ENCODE assay signal across 23 mouse cellular contexts in the genomic region with DNA sequence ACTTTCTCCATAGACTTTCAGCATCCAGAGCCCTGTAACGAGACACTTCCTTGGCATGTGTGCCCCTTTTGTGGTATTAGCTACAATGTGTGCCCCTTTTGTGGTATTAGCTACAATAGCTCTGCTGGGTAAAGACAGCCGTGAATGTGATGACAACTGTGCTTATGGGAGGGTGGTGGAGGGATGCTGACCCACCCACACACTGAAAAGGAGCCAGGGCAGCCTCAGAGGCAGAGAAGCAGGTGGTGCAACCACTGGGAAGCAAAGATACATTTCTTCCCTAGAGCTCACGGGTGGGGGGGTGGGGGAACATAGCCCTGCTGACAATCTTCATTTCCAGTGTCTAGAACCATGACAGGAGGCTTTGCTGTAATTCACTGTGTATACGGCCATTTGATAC.
DNase-seq lines count a peak whose midpoint lies in the region; ATAC-seq and TF ChIP-seq lines count a peak whose summit lies in the region.
"Had no signal": no experiment of that assay in that cellular context is flagged by ENCODE, and none has a peak within 500 bp of the region (broad histone marks: within the 10 kb centered on the region; RNA-seq: fewer than 3 reads in every experiment).

No protein-coding gene starts in this region.

- no peaks in the 10 kb centered on the region for H3K4me1 ChIP-seq in embryonic facial prominence, embryonic 14.5 days (ENCODE audit: control insufficient read depth, insufficient read depth, low read length)
- no peaks in the 10 kb centered on the region for H3K4me1 ChIP-seq in embryonic facial prominence, embryonic 10.5 days
- no peaks in the 10 kb centered on the region for H3K4me1 ChIP-seq in midbrain, embryonic 11.5 days (ENCODE audit: control insufficient read depth, insufficient read depth, low read length)
- H3K4me1 ChIP-seq in midbrain, postnatal 0 days (ENCODE audit: insufficient read depth, low read length): no peaks in the 10 kb centered on the region
- H3K4me1 ChIP-seq: embryonic facial prominence, embryonic 12.5 days; forebrain, embryonic 15.5 days had no signal

- ATAC-seq in embryonic facial prominence, embryonic 14.5 days (ENCODE audit: low read depth): peak; percentile 53; the same call in 1 of the 2 replicates
- no peak for ATAC-seq in midbrain, embryonic 11.5 days (ENCODE audit: low FRiP score)
- no peak for ATAC-seq in midbrain, postnatal 0 days (ENCODE audit: low FRiP score)
- ATAC-seq: CD4-positive, CD25-positive, alpha-beta regulatory T cell, adult 4 months; forebrain, embryonic 13.5 days; forebrain, embryonic 15.5 days; forebrain, postnatal 0 days had no signal

- H3K27ac ChIP-seq in embryonic facial prominence, embryonic 14.5 days (replicated peaks; ENCODE audit: low read depth, low read length): no peak overlapping the region
- no peak overlapping the region for H3K27ac ChIP-seq in embryonic facial prominence, embryonic 10.5 days (replicated peaks)
- H3K27ac ChIP-seq in midbrain, embryonic 11.5 days (ENCODE audit: low read depth, low read length): no peak overlapping the region
- H3K27ac ChIP-seq in midbrain, postnatal 0 days (ENCODE audit: low read depth, low read length): no peak overlapping the region
- H3K27ac ChIP-seq: embryonic facial prominence, embryonic 12.5 days; forebrain, embryonic 13.5 days; forebrain, embryonic 15.5 days had no signal

- H3K27me3 ChIP-seq in embryonic facial prominence, embryonic 14.5 days (replicated peaks; ENCODE audit: control insufficient read depth, insufficient read depth, low read length): no peaks in the 10 kb centered on the region
- H3K27me3 ChIP-seq in embryonic facial prominence, embryonic 10.5 days (replicated peaks; ENCODE audit: low read depth, poor library complexity, severe bottlenecking): peaks cover 3% of the 10 kb centered on the region; the same call in 1 of the 2 replicates
- no peaks in the 10 kb centered on the region for H3K27me3 ChIP-seq in midbrain, embryonic 11.5 days (ENCODE audit: control insufficient read depth, insufficient read depth, low read length)
- H3K27me3 ChIP-seq in midbrain, postnatal 0 days (ENCODE audit: insufficient read depth, low read length): no peaks in the 10 kb centered on the region
- peaks cover 6% of the 10 kb centered on the region for H3K27me3 ChIP-seq in myocyte (ENCODE audit: control insufficient read depth, insufficient read depth, insufficient read length)
- H3K27me3 ChIP-seq: embryonic facial prominence, embryonic 12.5 days; forebrain, embryonic 13.5 days; forebrain, embryonic 15.5 days had no signal

- H3K9me3 ChIP-seq in embryonic facial prominence, embryonic 14.5 days (ENCODE audit: control insufficient read depth, low read length): no peaks in the 10 kb centered on the region
- no peaks in the 10 kb centered on the region for H3K9me3 ChIP-seq in embryonic facial prominence, embryonic 10.5 days
- H3K9me3 ChIP-seq in midbrain, embryonic 11.5 days (ENCODE audit: control insufficient read depth, low read length): no peaks in the 10 kb centered on the region
- no peaks in the 10 kb centered on the region for H3K9me3 ChIP-seq in midbrain, postnatal 0 days (ENCODE audit: low read length)
- H3K9me3 ChIP-seq: embryonic facial prominence, embryonic 12.5 days; forebrain, embryonic 13.5 days; forebrain, embryonic 15.5 days had no signal

- H3K36me3 ChIP-seq in embryonic facial prominence, embryonic 14.5 days (ENCODE audit: control insufficient read depth, insufficient read depth, low read length): no peaks in the 10 kb centered on the region
- H3K36me3 ChIP-seq in embryonic facial prominence, embryonic 10.5 days (replicated peaks): no peaks in the 10 kb centered on the region
- no peaks in the 10 kb centered on the region for H3K36me3 ChIP-seq in midbrain, embryonic 11.5 days (ENCODE audit: control insufficient read depth, insufficient read depth, low read length)
- no peaks in the 10 kb centered on the region for H3K36me3 ChIP-seq in midbrain, postnatal 0 days (ENCODE audit: insufficient read depth, low read length)
- H3K36me3 ChIP-seq in myocyte (ENCODE audit: control insufficient read depth, insufficient read depth): no peaks in the 10 kb centered on the region
- H3K36me3 ChIP-seq: embryonic facial prominence, embryonic 12.5 days; forebrain, embryonic 15.5 days; G1E had no signal

- H3K4me3 ChIP-seq in embryonic facial prominence, embryonic 14.5 days (ENCODE audit: low read depth, low read length): no peak overlapping the region
- H3K4me3 ChIP-seq in embryonic facial prominence, embryonic 10.5 days: no peak overlapping the region
- no peak overlapping the region for H3K4me3 ChIP-seq in midbrain, embryonic 11.5 days (ENCODE audit: low read depth, low read length)
- H3K4me3 ChIP-seq in midbrain, postnatal 0 days (ENCODE audit: low read depth, low read length): no peak overlapping the region
- no peak overlapping the region for H3K4me3 ChIP-seq in myocyte
- H3K4me3 ChIP-seq: embryonic facial prominence, embryonic 12.5 days; forebrain, embryonic 13.5 days; forebrain, embryonic 15.5 days had no signal

- TF ChIP-seq POLR2A in myocyte (IDR thresholded peaks at IDR 0.05; ENCODE audit: insufficient read length, low read depth): no peak

- H3K9ac ChIP-seq in embryonic facial prominence, embryonic 14.5 days (ENCODE audit: low read depth, low read length): no peak overlapping the region
- no peak overlapping the region for H3K9ac ChIP-seq in midbrain, embryonic 11.5 days (ENCODE audit: low read length)
- no peak overlapping the region for H3K9ac ChIP-seq in midbrain, postnatal 0 days (replicated peaks; ENCODE audit: low read length, poor library complexity, severe bottlenecking)
- H3K9ac ChIP-seq: embryonic facial prominence, embryonic 12.5 days; forebrain, embryonic 13.5 days; forebrain, embryonic 15.5 days; forebrain, postnatal 0 days had no signal

- WGBS in embryonic facial prominence, embryonic 14.5 days: 63% methylated on average over 4 of the region's 4 CpGs
- WGBS in embryonic facial prominence, embryonic 10.5 days: 65% methylated on average over 4 of the region's 4 CpGs
- WGBS in midbrain, embryonic 11.5 days: 65% methylated on average over 4 of the region's 4 CpGs
- 43% methylated on average over 4 of the region's 4 CpGs for WGBS in midbrain, postnatal 0 days

- peak; percentile 49 for DNase-seq in embryonic facial prominence, embryonic 14.5 days (ENCODE audit: low spot score)
- DNase-seq in embryonic facial prominence, embryonic 10.5 days (ENCODE audit: low spot score): no peak
- peak; percentile 60 for DNase-seq in midbrain, embryonic 11.5 days (ENCODE audit: low spot score, missing footprints)
- DNase-seq in midbrain, postnatal 0 days (ENCODE audit: low spot score): no peak
- no peak for DNase-seq in kidney, adult 9 months
- DNase-seq: adrenal gland, adult 2 months; adrenal gland, postnatal 10 days; adrenal gland, postnatal 25 days; B cell, adult 2 months; cerebellum, adult 11 months; cerebellum, adult 18-20 months; cerebellum, adult 8-10 months; cerebellum, adult 9-11 months; cerebellum, postnatal 14 days; cerebellum, postnatal 36 days; embryo, embryonic 11 days; forebrain, postnatal 0 days had no signal

- no peak overlapping the region for H3K4me2 ChIP-seq in embryonic facial prominence, embryonic 14.5 days (ENCODE audit: low read depth, low read length)
- no peak overlapping the region for H3K4me2 ChIP-seq in midbrain, embryonic 11.5 days
- no peak overlapping the region for H3K4me2 ChIP-seq in midbrain, postnatal 0 days (ENCODE audit: low read depth, low read length, poor library complexity, severe bottlenecking)
- no peak overlapping the region for H3K4me2 ChIP-seq in myocyte (ENCODE audit: low read depth)
- H3K4me2 ChIP-seq: embryonic facial prominence, embryonic 12.5 days; forebrain, embryonic 13.5 days; forebrain, embryonic 15.5 days had no signal

- H3ac ChIP-seq in myocyte (ENCODE audit: control insufficient read depth, insufficient read length): no peak overlapping the region

- no peaks in the 10 kb centered on the region for H3K79me2 ChIP-seq in myocyte (ENCODE audit: control insufficient read depth, insufficient read depth)

- TF ChIP-seq CTCF in midbrain, postnatal 0 days (IDR thresholded peaks at IDR 0.05): no peak

TF ChIP-seq in myocyte, 11 proteins besides CTCF, POLR2A, EP300 and RAD21:
- TF ChIP-seq MYOG (IDR thresholded peaks at IDR 0.05; ENCODE audit: control insufficient read depth in 1 of 3, insufficient read depth in 1 of 3, insufficient read length in 2 of 3, low read depth in 2 of 3) (peak in 2 of 3 experiments; percentile 46 to 68), POLR2AphosphoS2 (IDR thresholded peaks at IDR 0.05; ENCODE audit: insufficient read length, low read depth) (no peak), TCF12 (IDR thresholded peaks at IDR 0.05; ENCODE audit: insufficient read depth, poor library complexity, severe bottlenecking) (no peak), MYOD1 (IDR thresholded peaks at IDR 0.05; ENCODE audit: control insufficient read depth in 1 of 3, insufficient read length in 2 of 3, low read depth in 2 of 3) (peak in 2 of 3 experiments; percentile 79 to 86)

Comparison
In these comparisons a context has a peak if more than half of its experiments do, and no peak if none do; other contexts are left out.
1. DNase-seq: peak in embryonic facial prominence, embryonic 14.5 days (single experiment) and midbrain, embryonic 11.5 days (single experiment); none in embryonic facial prominence, embryonic 10.5 days (single experiment), midbrain, postnatal 0 days (single experiment) and kidney, adult 9 months (single experiment).